Mouse (Mus musculus): ENCODE measurements around the gene Sigirr. TPM values are rescaled to one million over a fixed set of nuclear protein-coding genes. Genes with fewer than 3 reads are reported as not detected.

Gene Sigirr
- polyA plus RNA-seq, 1 experiment from 2014 or later, result 24.7 TPM

- peak; percentile 68; the same call in 1 of the 2 replicates for ATAC-seq (replicated peaks; ENCODE audit: low FRiP score)
- H3K9me3 ChIP-seq (replicated peaks), result no peaks in the 10 kb centered on the region
- H3K36me3 ChIP-seq, result no peaks in the 10 kb centered on the region
- no peaks in the 10 kb centered on the region for H3K27me3 ChIP-seq
- H3K4me2 ChIP-seq, result no peak overlapping the region
- H3K4me1 ChIP-seq, result peaks cover 14% of the 10 kb centered on the region
- H3K4me3 ChIP-seq (replicated peaks), result no peak overlapping the region
- 27% methylated on average over 5 of the region's 5 CpGs for WGBS
- peak overlapping the region; percentile 91 for H3K27ac ChIP-seq
- H3K9ac ChIP-seq, result no peak overlapping the region
These were observed 58.7 kb downstream of the Sigirr start for GRCm38 (mm10) chr7:141041661-141042060.

Other genes starting within 250 kb of the Sigirr start
- not detected in 2 replicates for gene Gm45785, start 244.2 kb downstream of the Sigirr start, polyA plus RNA-seq (2015; fragmentation: Nextera tagmentation; extraction: Ambion mirVana)
- gene Ric8a, start 243.6 kb downstream of the Sigirr start, polyA plus RNA-seq (2015; fragmentation: Nextera tagmentation; extraction: Ambion mirVana), result 54.8 and 59.7 TPM in 2 replicates
- gene Bet1l, start 243.0 kb downstream of the Sigirr start, polyA plus RNA-seq (2015; fragmentation: Nextera tagmentation; extraction: Ambion mirVana), result 35.9 and 37.2 TPM in 2 replicates
- 241 and 246 TPM in 2 replicates for gene Psmd13, start 218.6 kb downstream of the Sigirr start, polyA plus RNA-seq (2015; fragmentation: Nextera tagmentation; extraction: Ambion mirVana)
- 32.5 and 36.3 TPM in 2 replicates for gene Sirt3, start 218.3 kb downstream of the Sigirr start, polyA plus RNA-seq (2015; fragmentation: Nextera tagmentation; extraction: Ambion mirVana)
- 3.9 and 4.8 TPM in 2 replicates for gene Cox8b, start 200.1 kb downstream of the Sigirr start, polyA plus RNA-seq (2015; fragmentation: Nextera tagmentation; extraction: Ambion mirVana)
- 1.1 and 1.2 TPM in 2 replicates for gene Nlrp6, start 179.7 kb downstream of the Sigirr start, polyA plus RNA-seq (2015; fragmentation: Nextera tagmentation; extraction: Ambion mirVana)
- 19.5 and 23.5 TPM in 2 replicates for gene Pgghg, start 159.2 kb downstream of the Sigirr start, polyA plus RNA-seq (2015; fragmentation: Nextera tagmentation; extraction: Ambion mirVana)
- 4.3 and 21.7 TPM in 2 replicates for gene Ifitm5, start 150.3 kb downstream of the Sigirr start, polyA plus RNA-seq (2015; fragmentation: Nextera tagmentation; extraction: Ambion mirVana)
- 0.39 TPM in 1 of 2 replicates, not detected in the other for gene Gm45717, start 144.6 kb downstream of the Sigirr start, polyA plus RNA-seq (2015; fragmentation: Nextera tagmentation; extraction: Ambion mirVana)
- 897 and 954 TPM in 2 replicates for gene Ifitm2, start 144.6 kb downstream of the Sigirr start, polyA plus RNA-seq (2015; fragmentation: Nextera tagmentation; extraction: Ambion mirVana)
- 55.2 and 59.7 TPM in 2 replicates for gene Ifitm1, start 133.4 kb downstream of the Sigirr start, polyA plus RNA-seq (2015; fragmentation: Nextera tagmentation; extraction: Ambion mirVana)
- 187 and 205 TPM in 2 replicates for gene Ifitm3, start 89.8 kb downstream of the Sigirr start, polyA plus RNA-seq (2015; fragmentation: Nextera tagmentation; extraction: Ambion mirVana)
- gene Ifitm6, start 82.6 kb downstream of the Sigirr start, polyA plus RNA-seq (2015; fragmentation: Nextera tagmentation; extraction: Ambion mirVana), result 1.3 and 2.2 TPM in 2 replicates
- not detected in 2 replicates for gene Gm17387, start 71.4 kb downstream of the Sigirr start, polyA plus RNA-seq (2015; fragmentation: Nextera tagmentation; extraction: Ambion mirVana)
- 12.4 and 15.4 TPM in 2 replicates for gene B4galnt4, start 39.5 kb downstream of the Sigirr start, polyA plus RNA-seq (2015; fragmentation: Nextera tagmentation; extraction: Ambion mirVana)
- 7.8 and 7.9 TPM in 2 replicates for gene Pkp3, start 22.4 kb downstream of the Sigirr start, polyA plus RNA-seq (2015; fragmentation: Nextera tagmentation; extraction: Ambion mirVana)
- gene Ano9, start 17.2 kb upstream of the Sigirr start, polyA plus RNA-seq (2015; fragmentation: Nextera tagmentation; extraction: Ambion mirVana), result 6.0 TPM in 2 replicates
- gene Ptdss2, start 21.8 kb upstream of the Sigirr start, polyA plus RNA-seq (2015; fragmentation: Nextera tagmentation; extraction: Ambion mirVana), result 79.9 and 83.4 TPM in 2 replicates
- gene Rnh1, start 72.3 kb upstream of the Sigirr start, polyA plus RNA-seq (2015; fragmentation: Nextera tagmentation; extraction: Ambion mirVana), result 115 and 122 TPM in 2 replicates
- 92.1 and 98.0 TPM in 2 replicates for gene Hras, start 93.4 kb upstream of the Sigirr start, polyA plus RNA-seq (2015; fragmentation: Nextera tagmentation; extraction: Ambion mirVana)
- gene Lrrc56, start 93.6 kb upstream of the Sigirr start, polyA plus RNA-seq (2015; fragmentation: Nextera tagmentation; extraction: Ambion mirVana), result 10.3 and 13.9 TPM in 2 replicates
- 3.4 and 3.5 TPM in 2 replicates for gene Lmntd2, start 113.5 kb upstream of the Sigirr start, polyA plus RNA-seq (2015; fragmentation: Nextera tagmentation; extraction: Ambion mirVana)
- 57.5 and 66.9 TPM in 2 replicates for gene Rassf7, start 115.3 kb upstream of the Sigirr start, polyA plus RNA-seq (2015; fragmentation: Nextera tagmentation; extraction: Ambion mirVana)
- 73.1 and 78.3 TPM in 2 replicates for gene Phrf1, start 128.2 kb upstream of the Sigirr start, polyA plus RNA-seq (2015; fragmentation: Nextera tagmentation; extraction: Ambion mirVana)
- 3.5 and 3.8 TPM in 2 replicates for gene Irf7, start 165.9 kb upstream of the Sigirr start, polyA plus RNA-seq (2015; fragmentation: Nextera tagmentation; extraction: Ambion mirVana)
- 8.2 and 8.6 TPM in 2 replicates for gene Cdhr5, start 176.2 kb upstream of the Sigirr start, polyA plus RNA-seq (2015; fragmentation: Nextera tagmentation; extraction: Ambion mirVana)
- gene Sct, start 178.6 kb upstream of the Sigirr start, polyA plus RNA-seq (2015; fragmentation: Nextera tagmentation; extraction: Ambion mirVana), result 41.1 and 43.5 TPM in 2 replicates
- gene Drd4, start 191.4 kb upstream of the Sigirr start, polyA plus RNA-seq (2015; fragmentation: Nextera tagmentation; extraction: Ambion mirVana), result 1.4 and 1.8 TPM in 2 replicates
- gene Deaf1, start 227.1 kb upstream of the Sigirr start, polyA plus RNA-seq (2015; fragmentation: Nextera tagmentation; extraction: Ambion mirVana), result 68.2 and 81.1 TPM in 2 replicates
- 52.8 and 54.4 TPM in 2 replicates for gene Tmem80, start 227.2 kb upstream of the Sigirr start, polyA plus RNA-seq (2015; fragmentation: Nextera tagmentation; extraction: Ambion mirVana)
- gene Eps8l2, start 238.3 kb upstream of the Sigirr start, polyA plus RNA-seq (2015; fragmentation: Nextera tagmentation; extraction: Ambion mirVana), result 33.1 and 39.6 TPM in 2 replicates

Data from kidney, embryonic 15.5 days (tissue).